Mouse (Mus musculus) kidney, postnatal 14 days (tissue): Measurements from ENCODE around the gene Pcgf6.
A peak's percentile ranks its signal among the peaks of the same experiment; 100 is the strongest.

Experiments used
- DNase-seq: peaks from one replicate; pipeline ENCODE4 v3.0.0; 2022; ENCODE audit warnings: mixed read lengths

Gene Pcgf6

DNA sequence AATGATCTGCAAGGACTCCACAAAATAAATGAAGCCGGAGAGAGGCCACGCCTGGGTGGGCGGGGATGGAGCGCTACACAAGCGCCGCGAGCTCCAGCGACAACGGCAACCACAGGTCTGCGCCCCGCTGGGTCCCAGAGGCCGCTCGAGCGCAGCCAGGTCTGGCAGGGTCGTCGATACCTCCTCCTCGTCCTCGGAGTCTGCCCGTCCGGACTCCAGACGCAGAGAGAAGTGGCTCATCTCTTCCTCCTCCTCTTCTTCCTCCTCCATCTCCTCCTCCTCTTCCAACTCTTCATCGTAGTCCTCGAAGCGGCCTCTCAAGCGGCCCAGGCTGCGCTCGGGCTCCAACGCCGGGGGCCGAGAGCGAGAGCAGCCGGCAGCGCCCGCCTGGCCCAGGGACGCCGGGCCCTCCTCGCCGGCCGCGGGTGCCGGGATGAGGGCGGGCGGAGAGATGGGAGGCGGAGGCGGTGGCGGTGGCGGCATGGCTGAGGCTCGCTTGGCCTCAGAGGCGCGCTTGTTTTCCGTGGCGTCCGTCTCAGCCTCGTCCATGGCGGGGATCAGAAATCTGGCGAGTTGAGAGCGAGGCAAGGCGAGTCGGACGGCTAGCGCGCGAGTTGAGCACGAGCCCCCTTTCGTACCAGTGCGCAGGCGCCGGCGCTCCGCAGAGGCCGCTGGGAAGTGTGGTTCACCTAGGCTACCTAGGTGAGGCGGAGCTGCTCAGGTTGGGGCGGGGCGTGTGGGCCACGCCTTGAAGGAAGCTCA is at the start of gene Pcgf6:
Pcgf6 (minus strand) TSS at position 636 of the 762 bp plus-strand sequence.
- peak; percentile 90 for DNase-seq

DNA sequence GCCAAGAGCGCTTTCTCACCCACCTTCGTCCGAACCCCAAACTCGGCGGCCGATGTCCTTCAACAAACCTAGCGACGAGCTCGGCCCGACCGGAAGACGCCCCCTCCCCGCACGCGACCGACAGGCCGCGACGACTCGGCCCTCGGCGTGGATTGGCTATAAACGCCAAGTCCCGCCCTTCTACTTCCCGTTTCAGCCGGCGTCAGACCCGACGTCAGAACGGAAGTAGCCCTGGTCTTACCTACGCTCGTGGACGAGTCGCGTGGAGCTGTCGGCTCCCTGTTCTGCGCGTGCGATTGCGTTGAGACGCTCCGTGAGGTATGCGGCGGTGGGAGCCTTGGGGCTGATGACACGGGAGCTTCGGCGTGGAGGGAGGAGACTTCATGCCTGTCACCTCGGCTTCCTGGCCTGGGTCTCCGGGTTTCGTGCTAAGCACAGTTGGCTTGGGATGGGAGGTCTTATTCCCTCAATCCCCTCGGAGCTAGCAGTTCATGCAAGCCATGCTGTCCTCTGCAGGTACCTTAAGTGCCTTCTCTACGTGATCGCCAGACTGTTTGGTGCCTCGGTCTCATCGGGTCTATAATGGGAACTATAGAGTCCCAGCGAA is 39.9 kb upstream of the Pcgf6 start, which contains the start of the genes Usmg5 and Pdcd11:
Usmg5 (minus strand) TSS at position 98 of the 607 bp plus-strand sequence.
Pdcd11 (plus strand) TSS at position 219 of the 607 bp plus-strand sequence.
- DNase-seq = peak; percentile 98

DNA sequence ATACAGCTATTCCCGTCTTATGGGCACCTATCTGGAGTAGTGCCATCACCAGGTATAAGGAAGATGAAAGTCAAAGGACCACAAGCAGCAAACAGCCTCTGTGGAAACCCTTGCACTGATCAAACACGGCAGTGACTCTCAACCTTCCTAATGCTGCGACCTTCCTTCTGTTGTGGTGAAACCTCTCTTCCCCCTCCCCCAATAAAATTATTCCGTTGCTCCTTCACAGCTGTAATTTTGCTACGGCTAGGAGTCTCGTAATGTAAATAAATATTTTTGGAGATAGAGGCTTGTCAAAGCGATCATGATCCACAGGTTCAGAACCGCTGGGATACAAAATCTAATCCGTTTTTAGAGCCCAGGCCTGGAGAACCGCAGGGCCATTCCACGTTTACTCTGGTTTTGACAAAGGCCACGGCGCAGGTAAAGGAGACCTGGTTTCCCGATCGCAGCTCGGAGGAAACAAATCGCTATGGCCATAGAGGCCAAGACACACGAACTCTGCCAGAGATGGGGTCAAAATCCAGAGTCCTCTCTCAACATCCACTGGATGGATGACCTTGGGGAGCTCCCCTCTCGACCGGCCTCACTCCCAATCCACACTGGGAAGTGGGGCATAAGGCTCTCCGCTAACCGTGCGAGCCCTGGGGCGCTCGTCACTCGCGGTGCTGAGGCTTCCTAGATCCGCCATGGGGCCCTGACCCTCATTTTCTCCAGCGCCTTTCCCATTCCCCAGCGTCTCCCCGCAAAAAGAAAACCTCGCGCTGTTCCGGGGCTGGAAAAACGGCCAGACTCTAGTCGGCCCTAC is 39.2 kb upstream of the Pcgf6 start:
- no peak for DNase-seq

DNA sequence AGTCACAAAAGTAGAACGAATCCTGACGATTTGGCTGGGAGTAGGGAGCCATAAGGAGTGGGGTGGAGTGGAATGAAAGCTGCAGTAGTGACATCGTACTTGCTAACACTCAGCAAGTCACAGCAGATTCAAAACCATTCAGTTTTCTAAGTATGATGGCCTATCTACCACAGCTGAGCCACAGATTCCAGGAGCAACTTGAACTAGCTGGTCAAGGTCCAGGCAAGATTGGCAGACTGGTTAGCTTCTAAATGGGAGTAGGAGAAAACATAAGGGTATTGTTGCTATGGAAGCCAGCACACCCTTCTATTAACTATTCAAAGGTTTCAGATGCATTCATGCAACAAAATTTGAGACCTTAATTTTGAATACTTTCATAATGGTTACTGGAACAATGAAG is 37.5 kb upstream of the Pcgf6 start:
- peak; percentile 45 for DNase-seq

DNA sequence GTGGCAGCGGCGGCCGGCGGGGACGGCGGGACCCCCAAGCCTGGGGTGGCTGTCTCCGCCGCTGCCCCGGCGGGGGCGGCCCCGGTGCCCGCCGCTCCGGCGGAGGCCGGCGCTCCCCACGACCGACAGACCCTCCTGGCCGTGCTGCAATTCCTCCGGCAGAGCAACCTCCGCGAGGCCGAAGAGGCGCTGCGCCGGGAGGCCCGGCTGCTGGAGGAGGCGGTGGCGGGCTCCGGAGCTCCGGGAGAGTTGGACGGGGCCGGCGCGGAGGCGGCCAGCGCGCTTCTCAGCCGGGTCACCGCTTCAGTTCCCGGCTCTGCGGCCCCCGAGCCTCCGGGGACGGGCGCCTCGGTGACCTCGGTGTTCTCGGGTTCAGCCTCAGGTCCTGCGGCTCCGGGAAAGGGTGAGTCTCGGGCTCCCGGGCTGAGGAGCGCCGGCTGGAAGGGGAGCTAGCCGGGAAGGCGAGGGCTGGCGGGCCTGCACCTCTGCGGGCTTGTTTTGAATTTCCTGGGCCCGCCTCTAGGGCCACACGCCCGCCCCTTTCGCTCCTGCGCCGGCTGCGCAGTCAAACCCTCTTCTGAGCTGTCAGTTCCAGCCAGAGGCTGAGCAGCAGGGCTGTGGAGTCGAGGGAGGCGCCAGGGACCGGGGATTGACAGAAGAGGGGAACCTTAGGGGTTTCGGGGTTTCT is 17.4 kb upstream of the Pcgf6 start:
- DNase-seq = peak; percentile 92

DNA sequence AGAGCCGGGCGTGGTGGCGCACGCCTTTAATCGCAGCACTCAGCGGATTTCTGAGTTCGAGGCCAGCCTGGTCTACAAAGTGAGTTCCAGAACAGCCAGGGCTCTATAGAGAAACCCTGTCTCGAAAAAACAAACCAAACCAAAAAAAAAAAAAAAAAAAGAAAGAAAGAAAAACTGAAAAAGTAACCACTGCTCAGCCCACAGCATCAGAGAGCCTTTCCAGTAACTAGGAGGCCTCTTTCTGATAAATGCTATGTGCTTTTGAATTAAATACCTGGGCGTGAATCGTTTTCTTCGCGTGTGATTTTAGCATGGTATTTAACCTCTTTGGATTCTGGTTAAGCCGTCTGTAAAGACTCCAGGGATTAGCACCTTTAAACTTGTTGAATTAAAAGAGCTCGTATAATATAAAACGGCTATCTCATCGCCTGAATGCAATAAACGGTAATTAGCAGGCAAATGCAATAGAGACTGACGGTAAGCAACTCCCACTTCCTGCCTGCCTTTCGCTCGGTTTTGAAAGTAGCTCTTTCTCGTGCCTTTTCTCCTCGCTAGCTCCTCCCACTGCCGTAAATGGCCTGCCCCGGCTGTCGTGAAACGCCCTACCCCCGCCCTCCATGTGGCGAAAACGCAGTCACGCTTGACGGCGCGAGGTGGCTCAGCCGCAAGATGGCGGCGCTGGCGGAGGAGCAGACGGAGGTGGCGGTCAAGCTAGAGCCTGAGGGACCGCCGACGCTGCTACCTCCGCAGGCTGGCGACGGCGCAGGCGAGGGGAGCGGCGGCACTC is 16.6 kb upstream of the Pcgf6 start, which contains the start of gene Taf5:
Taf5 (plus strand) TSS at position 651 of the 787 bp plus-strand sequence.
- peak; percentile 97 for DNase-seq

DNA sequence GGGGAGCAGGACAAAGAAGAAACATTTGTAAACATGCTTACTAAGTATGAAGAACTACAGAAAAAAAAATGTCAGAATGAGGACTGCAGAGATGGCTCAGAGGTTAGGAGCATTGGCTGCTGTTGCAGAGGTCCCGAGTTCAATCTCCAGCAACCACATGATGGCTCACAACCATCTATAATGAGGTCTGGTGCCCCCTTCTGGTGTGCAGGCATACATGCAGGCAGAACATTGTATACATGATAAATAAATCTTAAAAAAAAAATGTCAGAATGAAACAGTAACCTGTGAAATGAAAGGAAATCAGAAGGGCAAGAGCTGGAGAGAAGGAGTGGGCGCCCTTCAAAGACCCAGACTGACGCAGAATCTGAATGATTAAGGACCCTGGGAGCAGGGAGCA is 15.2 kb upstream of the Pcgf6 start:
- DNase-seq = no peak

DNA sequence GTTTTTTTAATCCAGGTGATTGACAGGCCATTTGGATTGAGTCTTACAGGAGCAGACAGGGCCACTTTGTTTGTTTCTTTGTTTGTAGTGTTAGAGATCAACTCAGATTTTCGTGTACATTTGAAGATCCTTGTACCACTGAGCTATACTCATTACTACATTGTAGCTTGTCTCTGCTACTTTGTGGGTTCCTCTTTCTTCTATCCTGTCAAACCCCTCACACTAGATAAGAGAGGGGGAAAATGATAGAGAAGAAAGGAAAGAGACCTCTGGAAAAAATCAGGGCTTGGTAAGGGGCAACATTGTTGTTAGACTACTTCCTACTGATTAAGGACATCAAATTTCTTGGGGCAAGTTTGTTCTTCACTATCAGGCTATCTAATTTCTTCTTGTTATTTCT is 7.0 kb upstream of the Pcgf6 start:
- DNase-seq = no peak

DNA sequence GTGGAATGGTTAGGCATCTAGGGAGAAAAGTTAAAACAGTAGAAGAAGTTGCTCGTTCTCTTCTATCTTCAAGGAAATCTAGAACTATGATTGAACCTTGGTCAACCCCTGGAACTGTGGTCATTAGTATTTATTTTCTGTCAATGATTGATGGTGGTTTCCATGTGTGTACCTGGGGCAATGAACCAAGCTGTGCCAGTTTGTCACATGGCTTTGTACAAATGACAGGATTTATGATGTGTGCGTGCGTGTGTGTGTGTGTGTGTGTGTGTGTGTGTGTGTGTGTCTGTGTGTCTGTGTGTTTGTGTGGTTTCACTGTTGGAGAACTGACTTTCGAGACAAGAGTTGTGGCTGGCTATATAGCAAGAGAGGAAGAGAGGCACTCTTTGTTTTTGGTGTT is 2.8 kb upstream of the Pcgf6 start:
- peak; percentile 68 for DNase-seq

DNA sequence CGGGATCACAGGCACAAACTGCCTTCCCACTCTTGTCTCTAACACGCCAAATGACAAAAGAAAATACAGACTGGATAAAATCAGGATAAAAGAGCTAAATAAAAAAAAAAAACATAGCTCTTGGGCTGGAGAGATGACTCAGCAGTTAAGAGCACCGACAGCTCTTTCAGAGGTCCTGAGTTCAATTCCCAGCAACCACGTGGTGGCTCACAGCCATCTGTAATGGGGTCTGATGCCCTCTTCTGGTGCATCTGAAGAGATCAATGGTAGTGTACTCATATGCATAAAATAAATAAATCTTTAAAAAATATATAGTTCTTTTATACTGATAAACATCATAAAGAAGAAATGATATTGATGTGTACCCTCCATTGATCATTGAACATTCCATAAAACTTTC is 2.2 kb upstream of the Pcgf6 start:
- DNase-seq = no peak

DNA sequence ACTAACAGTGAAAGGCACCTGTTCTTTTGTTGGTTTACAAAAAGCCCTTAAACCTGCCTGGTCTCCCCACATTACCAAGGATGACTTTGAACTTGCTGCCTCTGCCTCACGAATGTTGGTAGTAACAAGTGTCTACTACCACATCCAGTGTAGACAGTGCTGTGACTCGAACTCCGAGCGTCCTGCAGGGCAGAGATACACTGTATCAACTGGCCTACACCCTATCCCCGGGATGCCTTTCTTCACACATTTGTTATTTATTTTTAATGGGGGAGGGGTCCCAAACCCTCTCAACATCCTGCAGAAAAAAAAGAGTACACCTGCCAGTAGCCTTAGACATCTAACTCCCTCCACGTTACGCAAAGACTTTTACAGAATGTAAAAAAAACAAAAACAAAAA is 866 bp downstream of the Pcgf6 start:
- DNase-seq = no peak

DNA sequence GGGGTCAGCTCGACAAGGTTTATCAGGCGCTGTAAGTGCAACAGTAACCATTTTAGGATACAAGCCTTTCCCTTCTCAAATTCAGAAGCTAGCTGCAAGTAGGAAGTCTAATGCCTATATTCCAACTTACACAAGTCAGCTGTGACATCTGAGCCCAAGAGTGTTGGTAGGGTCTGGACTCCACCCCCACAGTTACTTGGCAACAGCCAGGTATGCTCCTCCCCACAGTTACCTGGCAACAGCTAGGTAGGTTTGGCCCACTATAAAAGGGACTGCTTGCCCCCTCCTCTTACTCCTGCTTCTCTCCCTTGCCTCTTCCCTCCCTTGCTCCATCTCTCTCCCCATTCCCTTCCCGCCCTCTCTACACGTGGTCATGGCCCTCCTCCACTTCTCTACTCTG is 1.6 kb downstream of the Pcgf6 start:
- DNase-seq = no peak

DNA sequence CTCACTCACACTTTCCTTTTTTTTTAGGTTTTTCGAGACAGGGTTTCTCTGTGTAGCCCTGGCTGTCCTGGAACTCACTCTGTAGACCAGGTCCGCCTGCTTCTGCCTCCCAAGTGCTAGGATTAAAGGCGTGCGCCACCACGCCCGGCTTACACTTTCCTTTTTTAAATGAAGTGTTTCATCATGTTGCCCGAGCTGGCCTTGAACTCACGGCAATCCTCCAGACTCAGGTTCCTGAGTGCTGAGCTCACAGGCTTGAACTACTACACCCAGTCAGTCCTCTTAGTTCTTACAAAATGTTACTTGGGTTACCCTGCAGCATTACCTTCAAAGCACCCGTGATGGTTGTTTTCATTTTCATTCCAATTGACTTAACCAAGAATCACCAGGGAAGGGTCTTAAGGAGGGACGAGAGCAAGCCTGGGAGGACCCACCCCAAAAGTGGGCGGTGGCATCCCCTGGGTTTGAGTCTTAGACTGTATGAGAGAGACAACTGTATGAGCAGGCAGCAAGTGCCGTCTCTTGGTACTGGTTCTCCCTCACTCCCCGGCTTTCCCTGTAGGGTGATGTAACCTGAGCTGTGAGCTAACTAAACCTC is 3.4 kb downstream of the Pcgf6 start:
- DNase-seq = no peak

DNA sequence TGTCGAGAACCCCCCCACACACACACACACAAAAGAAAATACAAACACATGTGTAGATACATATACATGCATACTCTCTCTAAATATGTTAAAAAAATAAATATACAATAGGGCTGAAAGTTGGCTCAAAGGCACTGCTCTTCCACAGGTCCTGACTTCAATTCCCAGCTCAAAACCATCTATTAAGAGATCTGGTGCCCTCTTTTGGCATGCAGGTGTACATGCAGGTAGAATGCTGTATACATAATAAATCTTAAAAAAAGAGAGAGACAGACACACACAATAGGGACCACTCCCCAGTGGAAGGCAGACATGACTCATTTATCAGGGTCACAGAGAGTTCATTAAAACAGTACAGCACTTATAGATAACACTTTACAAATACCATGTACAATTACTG is 4.4 kb downstream of the Pcgf6 start:
- DNase-seq = no peak

DNA sequence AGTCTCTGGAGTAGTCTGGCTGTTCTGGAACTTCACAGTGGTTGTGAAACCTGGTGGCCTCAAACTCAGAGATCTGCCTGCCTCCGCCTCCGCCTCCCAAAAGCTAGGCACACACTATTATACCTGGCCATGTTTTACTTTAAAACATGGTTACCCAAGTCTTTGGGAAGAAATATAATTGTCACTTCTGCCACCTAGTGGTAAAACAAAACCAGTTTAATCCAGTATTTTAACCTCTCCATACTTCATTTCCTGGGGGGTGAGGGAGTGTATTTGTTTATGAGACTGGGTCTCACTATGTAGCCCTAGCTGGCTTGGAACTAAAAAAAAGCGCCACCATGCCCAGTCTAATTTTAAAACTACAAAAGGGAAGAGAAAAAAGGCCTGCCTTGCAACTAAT is 7.1 kb downstream of the Pcgf6 start:
- no peak for DNase-seq

DNA sequence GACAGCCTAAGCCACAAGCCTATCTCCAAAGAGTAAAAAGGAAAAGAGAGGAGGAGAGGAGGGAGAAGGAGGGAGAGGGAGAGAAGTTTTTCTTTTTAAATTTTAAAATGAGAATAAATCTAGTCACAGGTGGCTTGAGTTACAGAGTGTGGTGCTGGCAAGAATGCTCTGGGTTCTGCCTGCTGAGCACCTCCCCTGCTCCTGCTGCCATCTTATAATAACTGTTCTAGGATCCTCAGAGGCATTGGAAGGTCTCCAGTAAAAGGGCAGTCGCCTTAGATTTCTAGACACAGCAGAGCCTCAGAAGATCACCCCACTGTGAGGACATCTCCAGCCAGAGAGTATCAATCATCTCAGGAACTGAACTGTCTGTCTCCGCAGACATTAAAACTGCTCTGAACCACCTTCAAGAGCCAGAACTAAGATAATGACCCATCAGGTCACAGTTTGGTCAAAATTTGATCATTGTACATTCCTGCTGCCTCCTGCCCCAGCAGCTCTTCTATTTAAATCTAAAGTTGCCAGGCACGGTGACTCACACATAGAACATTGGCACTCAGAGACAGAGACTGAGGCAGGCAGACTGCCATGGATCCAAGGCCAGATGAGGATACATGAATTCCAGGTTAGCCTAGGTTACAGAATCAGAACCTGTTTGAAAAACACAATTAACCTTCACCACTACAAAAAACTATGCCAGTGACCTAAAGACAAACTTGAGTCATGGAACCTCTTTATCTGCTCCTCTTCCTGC is 9.8 kb downstream of the Pcgf6 start:
- DNase-seq = no peak

DNA sequence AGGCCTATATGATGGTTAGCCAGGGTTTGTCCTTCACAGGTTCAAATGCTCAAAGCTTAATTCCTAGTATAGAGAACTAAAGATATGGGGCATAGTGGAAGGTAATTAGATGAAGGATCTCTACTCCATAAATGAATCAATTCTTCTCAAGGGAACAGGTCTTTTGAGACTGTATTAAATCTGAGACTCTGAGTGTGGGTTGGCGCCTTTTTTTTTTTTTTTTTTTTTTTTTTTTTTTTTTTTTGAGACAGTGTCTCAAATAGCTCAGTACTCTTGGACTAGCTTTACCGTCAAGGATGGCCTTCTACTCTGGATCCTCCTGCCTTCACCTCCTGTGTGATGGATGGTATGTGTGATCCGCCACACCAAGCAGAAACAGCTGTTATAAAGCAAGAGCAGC is 14.1 kb downstream of the Pcgf6 start:
- DNase-seq = no peak

DNA sequence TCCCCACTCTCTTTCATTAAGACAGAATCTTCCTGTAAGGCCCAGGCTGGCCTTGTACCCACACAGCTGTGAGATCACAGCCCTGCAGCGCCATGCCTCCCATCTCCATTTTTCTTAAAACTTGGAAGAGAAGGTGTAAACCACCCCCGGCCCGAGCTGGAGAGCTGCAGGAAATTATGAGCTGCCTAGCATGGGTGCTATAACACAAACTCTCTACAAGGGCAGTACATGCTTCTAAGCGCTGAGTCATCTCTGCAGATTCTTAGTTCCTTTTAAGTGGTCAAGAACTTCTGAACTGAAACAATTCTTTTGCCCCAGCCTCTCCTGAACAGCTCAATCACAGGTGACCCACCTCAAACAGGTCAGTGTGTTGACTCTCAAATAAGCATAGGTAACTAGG is 15.8 kb downstream of the Pcgf6 start:
- DNase-seq = no peak

DNA sequence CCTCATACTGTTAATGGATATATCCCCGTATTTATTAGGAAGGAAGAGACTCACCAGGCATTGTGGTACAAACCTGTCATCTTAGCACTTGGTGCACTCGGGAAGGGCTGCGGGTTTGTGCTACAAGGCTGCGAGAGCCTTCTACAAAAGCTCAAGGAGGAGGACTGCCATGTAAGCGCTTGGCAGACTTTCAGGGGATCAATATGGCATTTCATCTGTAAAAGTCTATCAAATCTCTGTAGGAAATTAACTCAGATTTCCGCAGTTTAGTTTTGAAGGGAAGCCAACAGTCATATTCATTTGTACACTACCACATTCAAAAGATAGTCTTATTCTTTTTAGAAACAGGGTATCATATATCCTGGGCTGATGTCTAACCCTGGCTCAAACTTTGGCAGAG is 18.9 kb downstream of the Pcgf6 start:
- no peak for DNase-seq

DNA sequence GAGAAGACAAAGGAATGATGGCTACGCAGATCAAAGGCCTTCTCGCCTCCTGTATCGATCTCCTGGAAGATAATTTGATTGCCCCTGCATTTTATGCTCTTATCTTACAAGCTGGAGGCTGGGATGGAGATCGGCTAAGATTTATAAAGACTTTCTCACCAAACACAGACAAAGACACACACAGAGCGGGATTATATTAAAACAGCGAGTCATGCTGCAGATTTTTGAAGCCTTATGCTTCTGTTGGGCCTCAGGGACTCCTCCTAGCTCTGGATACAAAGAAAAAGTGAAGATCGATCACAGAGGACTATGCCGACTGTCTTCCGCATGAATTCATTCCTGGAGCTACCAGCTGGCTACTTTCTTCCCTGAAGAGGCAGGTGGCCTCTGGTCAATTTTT is 20.9 kb downstream of the Pcgf6 start:
- DNase-seq = no peak

DNA sequence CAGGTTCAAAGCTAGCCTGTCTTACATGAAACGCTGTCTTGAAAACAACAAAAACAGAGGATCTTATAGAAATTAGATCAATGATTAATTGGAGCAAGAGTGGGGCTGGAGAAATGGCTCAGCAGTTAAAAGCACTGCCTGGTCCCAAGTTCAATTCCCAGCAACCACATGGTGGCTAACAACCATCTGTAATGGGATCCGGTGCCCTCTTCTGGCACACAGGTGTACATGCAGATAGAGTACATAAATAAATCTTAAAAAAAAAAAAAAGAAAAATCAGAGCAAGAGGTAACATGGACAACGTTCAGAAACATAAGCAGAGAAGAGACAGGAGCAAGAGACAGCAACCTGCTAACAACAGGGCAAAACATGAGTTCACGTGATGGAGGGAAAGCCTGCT is 24.2 kb downstream of the Pcgf6 start:
- no peak for DNase-seq
